Mouse (Mus musculus): ENCODE measurements around the gene Vmn1r178.
"Not testable (repeated sequence)": the region's sequence is repeated elsewhere in the genome, so short reads cannot be mapped to it uniquely, and the experiment has no call there.

The Vmn1r178 gene

GRCm38 (mm10) chr7:23891709-23892108, at the start of gene Vmn1r178:
TSS of gene Vmn1r178 (plus strand) at chr7:23892009.
- DNase-seq = no peak

GRCm38 (mm10) chr7:23866349-23866748, 25.5 kb upstream of the Vmn1r178 start, which contains the start of gene Vmn1r177:
TSS of gene Vmn1r177 (minus strand) at chr7:23866449.
- not testable (repeated sequence) for DNase-seq

GRCm38 (mm10) chr7:23876918-23877317, 14.9 kb upstream of the Vmn1r178 start:
- DNase-seq = not testable (repeated sequence)

GRCm38 (mm10) chr7:23926678-23927077, 34.9 kb downstream of the Vmn1r178 start, which contains the start of gene Vmn1r179:
TSS of gene Vmn1r179 (plus strand) at chr7:23926978.
- no peak for DNase-seq

Data from kidney, adult 18-20 months (tissue).